Mouse (Mus musculus) CD8-positive naive resting alpha-beta T cell, adult 2 months (primary cell): ENCODE data around the gene Gtf3a.
"Not testable (repeated sequence)": the region's sequence is repeated elsewhere in the genome, so short reads cannot be mapped to it uniquely, and the experiment has no call there.

Experiments used
- DNase-seq, 2 experiments: peaks; one replicate each; pipeline ENCODE4 v3.0.0; 2022; ENCODE audit warnings: low read depth in 2 of 2, low spot score in 2 of 2

The Gtf3a gene

DNA sequence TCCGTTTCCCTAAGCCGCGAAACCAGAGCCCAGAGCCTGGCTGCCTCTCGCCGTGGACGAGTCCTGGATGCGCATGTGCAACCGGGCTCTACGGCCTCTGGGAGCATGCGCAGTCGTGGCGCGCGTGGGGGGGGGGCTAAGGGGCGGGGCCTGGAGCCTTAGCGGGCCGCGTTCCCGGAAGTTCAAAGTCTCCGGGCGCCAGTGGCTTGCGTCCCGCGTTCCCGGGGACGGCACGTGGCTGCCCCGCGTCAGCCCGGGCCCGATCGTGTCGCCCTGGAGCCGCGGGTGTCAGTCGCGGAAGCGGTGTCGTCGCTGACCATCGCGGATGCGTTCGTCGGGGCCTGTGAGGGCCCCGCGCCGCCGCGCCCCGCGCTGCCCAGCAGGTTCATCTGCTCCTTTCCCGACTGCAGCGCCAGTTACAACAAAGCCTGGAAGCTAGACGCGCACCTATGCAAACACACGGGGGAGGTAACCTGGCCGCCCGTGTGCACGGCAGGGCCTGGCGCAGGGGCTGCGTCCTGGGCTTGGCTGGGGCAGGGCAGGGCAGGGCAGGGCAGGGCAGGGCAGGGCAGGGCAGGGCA, at the start of gene Gtf3a:
TSS of gene Gtf3a (plus strand) at position 150 of the 581 bp plus-strand sequence.
- DNase-seq: peak; percentile 61 to 69

GRCm38 (mm10) chr5:146900331-146900730, 48.1 kb upstream of the Gtf3a start:
- no peak for DNase-seq

DNA sequence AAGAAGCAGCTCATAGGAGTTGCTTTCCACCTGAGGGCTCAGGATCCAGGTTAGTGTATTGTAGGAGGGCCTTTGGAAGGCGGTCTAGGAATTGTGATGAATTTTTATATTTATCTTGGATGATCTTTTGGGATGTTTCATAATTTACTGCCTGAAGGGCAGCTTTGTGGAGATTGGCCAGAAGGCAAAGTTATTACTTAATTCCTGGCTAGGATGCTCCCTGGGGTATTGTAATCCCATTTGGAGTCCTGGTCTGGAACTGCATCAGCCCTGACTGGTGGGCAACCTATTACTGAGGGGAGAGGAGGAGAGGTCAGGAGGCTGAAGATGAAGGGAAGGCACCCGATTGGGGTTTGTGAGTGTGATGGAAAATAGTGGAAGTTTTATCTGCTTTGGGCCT, 47.0 kb upstream of the Gtf3a start:
- no peak for DNase-seq

- DNase-seq: peak; percentile 57 to 75
Observed at GRCm38 (mm10) chr5:146904404-146904803, 44.1 kb upstream of the Gtf3a start.

DNA sequence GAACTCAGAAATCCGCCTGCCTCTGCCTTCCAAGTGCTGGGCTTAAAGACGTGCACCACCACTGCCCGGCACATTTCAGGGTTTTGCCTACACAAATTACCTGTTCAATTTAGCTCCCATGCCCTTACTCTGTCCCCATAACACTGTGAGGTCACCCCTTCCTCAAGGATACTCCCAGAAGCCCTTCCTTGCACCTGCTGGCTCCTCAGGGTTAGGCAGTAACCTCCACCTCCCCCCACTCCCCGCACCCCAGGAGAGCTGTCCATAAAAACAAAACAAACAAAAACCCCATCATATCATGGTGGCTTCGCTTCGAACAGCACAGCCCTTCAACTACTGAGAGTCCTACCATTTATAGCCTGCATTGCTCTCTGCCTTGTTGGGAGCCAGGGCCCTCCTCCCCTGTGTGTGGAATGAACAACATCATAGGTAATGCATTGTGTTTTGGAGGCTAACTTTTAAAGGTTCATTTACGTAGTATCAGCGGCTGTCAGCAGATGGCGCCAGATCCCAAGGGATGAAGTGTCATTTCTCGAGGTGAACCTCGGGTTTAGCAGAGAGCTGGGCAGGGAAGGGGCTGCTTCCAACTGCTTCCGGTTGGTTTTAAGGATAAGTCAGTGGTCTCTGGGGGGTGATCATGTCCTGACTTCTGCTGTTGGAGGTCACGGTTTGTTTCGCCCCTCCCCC, 42.8 kb upstream of the Gtf3a start:
- DNase-seq: peak; percentile 48 to 69

DNA sequence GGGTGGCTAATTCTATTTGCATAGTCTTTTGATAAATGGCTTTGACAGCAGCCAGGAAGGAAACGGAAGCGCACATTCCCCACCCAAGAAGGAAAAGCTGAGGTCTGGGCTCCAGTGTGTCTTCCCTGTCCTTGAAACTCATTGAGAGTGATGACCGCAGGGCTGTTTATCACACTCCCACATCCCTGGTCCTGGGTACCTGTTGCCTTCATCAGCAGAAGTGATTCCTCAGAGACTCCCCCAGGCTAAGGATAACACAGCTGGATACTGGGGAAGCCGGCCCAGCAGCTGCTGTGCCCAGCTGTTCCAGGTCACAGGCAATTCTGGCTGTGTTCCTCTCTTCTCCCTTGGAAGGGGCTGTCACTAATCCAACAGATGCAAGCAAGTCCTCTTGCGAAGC, 40.9 kb upstream of the Gtf3a start:
- DNase-seq: no peak

- no peak for DNase-seq
Observed at GRCm38 (mm10) chr5:146908629-146909028, 39.8 kb upstream of the Gtf3a start.

DNA sequence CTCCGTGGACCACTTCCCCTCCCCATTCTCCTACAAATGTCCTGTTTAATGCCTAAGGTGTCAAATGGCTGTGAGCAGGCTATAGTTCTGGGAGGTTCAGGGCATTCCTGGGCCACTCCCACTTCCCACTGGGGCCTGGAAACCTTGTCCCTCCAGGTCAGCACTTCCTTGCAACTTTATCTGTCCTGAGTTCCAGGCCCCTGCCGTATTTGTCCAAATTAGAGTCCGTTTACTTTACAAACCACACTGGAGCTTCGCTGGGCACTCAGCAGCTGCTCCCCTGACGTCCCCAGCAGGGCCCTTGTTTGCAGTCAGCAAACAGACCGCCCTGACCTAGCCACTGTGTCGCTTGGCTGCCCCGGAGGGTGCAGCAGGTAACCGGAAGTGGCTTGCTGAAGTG, 36.3 kb upstream of the Gtf3a start:
- DNase-seq: no peak

DNA sequence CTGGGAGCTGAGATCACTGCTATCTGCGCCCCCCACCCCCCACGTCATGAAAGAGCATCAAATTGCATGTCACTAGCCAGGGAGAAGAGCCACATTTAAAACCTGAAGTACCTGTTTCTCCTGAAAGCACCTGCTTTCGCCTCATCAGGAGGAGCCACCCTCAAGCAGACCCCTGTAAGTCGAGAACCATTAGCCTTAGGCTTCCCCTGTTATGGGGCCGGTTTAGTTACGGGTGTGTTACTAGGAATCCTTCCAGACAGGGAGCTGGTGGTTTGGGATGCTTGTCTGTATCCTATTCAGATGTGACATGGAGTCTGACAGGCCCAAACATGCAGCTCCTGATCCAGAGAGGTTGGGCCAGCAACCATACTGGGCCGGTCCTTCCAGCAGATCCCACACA, 35.1 kb upstream of the Gtf3a start:
- no peak for DNase-seq

- DNase-seq: peak; percentile 15 to 38
Observed at GRCm38 (mm10) chr5:146914088-146914766, 34.2 kb upstream of the Gtf3a start.

- no peak for DNase-seq
Observed at GRCm38 (mm10) chr5:146916273-146916672, 32.2 kb upstream of the Gtf3a start.

DNA sequence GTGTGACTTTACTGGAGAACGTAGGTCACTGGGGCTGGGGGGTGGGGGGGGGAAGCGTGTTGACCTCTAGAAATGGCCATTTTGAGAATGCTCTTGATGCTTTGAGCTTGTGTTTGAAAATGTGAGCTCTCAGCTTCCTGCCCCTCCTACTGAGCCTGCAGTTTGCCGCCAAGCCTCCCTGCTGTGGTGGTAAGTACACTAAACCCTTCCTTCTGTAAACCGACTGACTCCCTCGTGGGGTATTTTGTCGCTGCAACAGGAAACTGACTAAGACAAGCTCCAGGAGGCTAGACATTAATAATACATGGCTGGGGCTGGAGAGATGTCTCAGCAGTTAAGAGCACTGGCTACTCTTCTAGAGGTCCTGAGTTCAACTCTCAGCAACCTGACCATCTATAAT, 31.7 kb upstream of the Gtf3a start:
- no peak for DNase-seq

DNA sequence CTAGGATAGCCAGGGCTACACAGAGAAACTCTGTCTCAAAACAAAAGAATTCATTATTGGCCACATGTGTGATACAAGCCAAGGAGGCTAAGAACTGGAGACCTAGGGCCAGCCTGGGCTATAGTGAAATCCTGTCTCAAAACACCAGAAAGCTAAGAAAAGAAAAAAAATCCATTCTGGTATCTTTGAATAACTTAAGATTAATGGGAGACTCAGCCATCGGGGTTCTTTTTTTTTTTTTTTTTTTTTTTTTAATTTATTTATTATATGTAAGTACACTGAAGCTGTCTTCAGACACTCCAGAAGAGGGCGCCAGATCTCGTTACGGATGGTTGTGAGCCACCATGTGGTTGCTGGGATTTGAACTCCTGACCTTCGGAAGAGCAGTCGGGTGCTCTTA, 31.1 kb upstream of the Gtf3a start:
- not testable (repeated sequence) for DNase-seq

GRCm38 (mm10) chr5:146919874-146920273, 28.6 kb upstream of the Gtf3a start:
- no peak for DNase-seq

GRCm38 (mm10) chr5:146920314-146921161, 27.9 kb upstream of the Gtf3a start:
- DNase-seq: no peak

DNA sequence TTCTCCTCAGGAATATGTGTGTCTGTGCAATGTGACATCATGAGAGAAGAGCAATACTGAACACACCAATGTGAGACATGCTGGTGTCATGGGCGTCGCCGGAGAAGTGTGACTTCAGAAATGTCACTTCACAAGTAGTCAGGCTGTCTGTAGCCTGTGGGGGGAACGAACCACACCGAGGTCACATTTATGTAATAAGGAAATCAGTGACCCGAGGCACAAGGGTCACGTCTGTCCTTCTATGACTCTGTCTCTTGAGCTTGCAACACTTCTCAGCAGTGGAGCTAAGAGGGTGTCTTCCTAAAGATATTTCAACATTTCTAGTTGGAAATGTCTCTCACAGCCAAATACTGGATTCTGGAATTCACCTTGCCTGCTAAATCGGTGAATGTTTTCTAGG, 27.2 kb upstream of the Gtf3a start:
- no peak for DNase-seq

GRCm38 (mm10) chr5:146923547-146923946, 24.9 kb upstream of the Gtf3a start:
- no peak for DNase-seq

- DNase-seq: no peak
Observed at GRCm38 (mm10) chr5:146926673-146927072, 21.8 kb upstream of the Gtf3a start.

DNA sequence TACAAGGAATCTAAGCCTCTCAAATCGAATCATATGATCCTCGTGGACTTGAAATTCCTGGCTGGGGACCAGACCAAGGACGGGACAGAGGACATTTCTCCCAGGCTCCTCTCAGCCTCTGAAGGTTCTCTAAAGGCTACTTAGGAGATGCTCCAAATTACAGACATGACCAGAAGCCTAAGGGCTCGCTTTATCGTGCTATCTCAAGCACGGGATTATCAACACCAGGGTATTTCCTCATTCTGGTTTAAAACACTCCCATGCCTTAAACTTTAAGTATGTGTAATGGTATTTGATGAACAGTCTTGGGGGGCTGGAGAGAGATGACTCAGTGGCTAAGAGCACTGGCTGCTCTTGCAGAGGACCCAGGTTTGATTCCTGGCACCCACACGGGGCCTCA, 17.0 kb upstream of the Gtf3a start:
- DNase-seq: no peak

DNA sequence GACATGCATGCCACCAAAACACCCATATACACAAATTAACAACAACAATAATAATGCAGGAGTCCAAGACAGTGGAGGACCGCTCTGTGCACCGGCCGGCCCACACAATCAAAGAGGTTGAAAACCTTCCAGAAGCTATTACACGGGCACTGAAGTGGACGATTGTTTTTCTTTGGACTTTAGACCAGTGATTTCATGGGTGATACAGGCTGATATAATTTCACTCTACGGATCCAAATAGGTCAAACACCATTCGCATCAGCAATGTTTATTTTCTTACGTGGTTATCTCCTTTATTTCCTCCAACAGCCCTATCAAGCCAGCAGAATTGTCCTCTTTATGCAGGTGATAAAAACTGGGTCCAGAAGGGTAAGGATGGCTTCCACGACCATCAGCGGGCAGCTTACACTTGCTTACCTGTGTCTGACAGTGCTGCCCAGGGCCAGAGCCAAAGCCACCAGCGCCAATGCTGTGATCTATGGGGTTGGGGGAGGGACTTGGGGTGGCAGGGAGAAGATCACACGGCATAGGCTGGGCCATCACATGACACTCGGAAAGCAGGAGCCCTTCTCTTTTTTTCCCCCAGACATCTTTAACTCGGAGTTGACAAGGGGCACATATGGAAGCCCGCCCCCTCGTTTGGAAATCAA, 16.4 kb upstream of the Gtf3a start:
- DNase-seq: no peak

DNA sequence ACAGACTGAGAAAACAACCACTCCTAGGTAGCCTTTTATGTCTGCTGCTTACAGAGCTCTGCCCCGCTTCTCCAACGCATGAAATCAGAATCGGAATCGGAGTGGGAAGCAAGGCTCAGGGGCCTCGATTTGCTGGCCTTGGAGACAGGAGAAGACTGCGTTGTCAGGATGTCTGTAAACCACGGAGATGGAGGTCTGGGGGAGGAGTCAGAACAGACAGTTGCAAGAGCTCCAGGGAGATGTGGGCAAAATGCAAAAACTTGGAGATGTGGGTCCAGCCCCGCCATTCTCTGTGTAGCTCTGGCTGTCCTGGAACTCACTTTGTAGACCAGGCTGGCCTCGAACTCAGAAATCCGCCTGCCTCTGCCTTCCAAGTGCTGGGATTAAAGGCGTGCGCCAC, 15.0 kb upstream of the Gtf3a start:
- no peak for DNase-seq
